8 mouse cellular contexts compared by ENCODE assay signal in the genomic region with DNA sequence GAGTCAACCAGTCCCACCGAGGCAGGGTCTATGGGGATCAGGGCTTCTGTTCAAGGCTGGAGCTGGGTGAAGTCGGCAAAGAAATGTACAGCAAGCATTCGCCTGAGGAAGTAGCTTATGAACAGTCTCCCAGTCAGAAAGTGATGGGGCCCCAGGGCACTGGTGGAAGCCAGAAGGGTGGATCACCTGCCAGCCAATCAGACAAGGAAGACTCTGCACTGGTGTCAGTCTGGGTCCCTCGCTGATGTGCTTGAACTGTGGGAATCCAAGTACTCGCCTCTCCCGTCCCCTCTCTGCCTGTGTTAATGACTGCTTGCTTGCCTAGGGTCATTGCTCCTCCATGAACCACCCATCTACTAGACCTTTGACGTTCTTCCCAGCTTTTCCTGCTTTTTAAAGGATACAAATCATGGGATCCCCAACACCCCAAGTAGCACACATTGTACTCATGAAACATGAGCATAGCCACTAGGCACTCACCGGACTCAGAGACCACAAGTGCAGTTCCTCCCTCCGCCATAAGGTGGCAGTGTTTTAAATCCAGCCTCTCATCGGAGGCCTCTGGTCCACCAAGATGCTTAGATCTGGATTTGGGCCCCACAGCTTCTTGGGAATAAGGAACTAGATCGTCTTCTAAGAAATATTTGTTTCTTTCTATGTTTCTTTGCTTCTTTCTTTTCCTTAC.
DNase-seq lines count a peak whose midpoint lies in the region; ATAC-seq and TF ChIP-seq lines count a peak whose summit lies in the region.

No protein-coding gene starts in this region.

- peak; percentile 81 for TF ChIP-seq CTCF in liver, postnatal 0 days (IDR thresholded peaks at IDR 0.05; ENCODE audit: low read depth)

- no peak overlapping the region for H3K4me3 ChIP-seq in midbrain, embryonic 11.5 days (ENCODE audit: low read depth, low read length)
- no peak overlapping the region for H3K4me3 ChIP-seq in midbrain, embryonic 16.5 days (ENCODE audit: low read depth, low read length)
- H3K4me3 ChIP-seq in liver, postnatal 0 days (ENCODE audit: low read depth, low read length): no peak overlapping the region

- no peaks in the 10 kb centered on the region for H3K27me3 ChIP-seq in midbrain, embryonic 11.5 days (ENCODE audit: control insufficient read depth, insufficient read depth, low read length)
- H3K27me3 ChIP-seq in midbrain, embryonic 16.5 days (ENCODE audit: control insufficient read depth, insufficient read depth, low read depth, low read length): no peaks in the 10 kb centered on the region
- H3K27me3 ChIP-seq in liver, postnatal 0 days (ENCODE audit: insufficient read depth, low read length): no peaks in the 10 kb centered on the region

- WGBS in midbrain, embryonic 11.5 days: 75% methylated on average over 11 of the region's 11 CpGs
- WGBS in midbrain, embryonic 16.5 days: 74% methylated on average over 11 of the region's 11 CpGs
- 44% methylated on average over 11 of the region's 11 CpGs for WGBS in liver, postnatal 0 days (ENCODE audit: insufficient replicate concordance)

- no peaks in the 10 kb centered on the region for H3K9me3 ChIP-seq in midbrain, embryonic 11.5 days (ENCODE audit: control insufficient read depth, low read length)
- H3K9me3 ChIP-seq in midbrain, embryonic 16.5 days (replicated peaks; ENCODE audit: control insufficient read depth, low read length, poor library complexity, severe bottlenecking): no peaks in the 10 kb centered on the region
- no peaks in the 10 kb centered on the region for H3K9me3 ChIP-seq in liver, postnatal 0 days (ENCODE audit: low read length)

- DNase-seq in cerebellum, adult 8-10 months: peak; percentile 24
- DNase-seq in cerebellum, adult 9-10 months: no peak
- peak; percentile 97 for DNase-seq in midbrain, embryonic 11.5 days (ENCODE audit: low spot score, missing footprints)
- DNase-seq in embryo, embryonic 10.5 days (ENCODE audit: low spot score): peak; percentile 80
- peak; percentile 76 for DNase-seq in liver, postnatal 0 days
- peak; percentile 14 to 26 for DNase-seq in thymus, postnatal 36 days
- DNase-seq in right cerebral cortex, postnatal 10 days (ENCODE audit: low spot score in 2 of 2): no peak

- no peak overlapping the region for H3K27ac ChIP-seq in midbrain, embryonic 11.5 days (ENCODE audit: low read depth, low read length)
- no peak overlapping the region for H3K27ac ChIP-seq in midbrain, embryonic 16.5 days (ENCODE audit: low read length)
- H3K27ac ChIP-seq in liver, postnatal 0 days (ENCODE audit: low read depth): no peak overlapping the region

- ATAC-seq in midbrain, embryonic 11.5 days (ENCODE audit: low FRiP score): no peak
- no peak for ATAC-seq in midbrain, embryonic 16.5 days
- no peak for ATAC-seq in liver, postnatal 0 days

- no peaks in the 10 kb centered on the region for H3K36me3 ChIP-seq in midbrain, embryonic 11.5 days (ENCODE audit: control insufficient read depth, insufficient read depth, low read length)
- no peaks in the 10 kb centered on the region for H3K36me3 ChIP-seq in midbrain, embryonic 16.5 days (ENCODE audit: control insufficient read depth, insufficient read depth, low read length)
- no peaks in the 10 kb centered on the region for H3K36me3 ChIP-seq in liver, postnatal 0 days (replicated peaks; ENCODE audit: insufficient read depth, low read length)

- no peak overlapping the region for H3K4me2 ChIP-seq in midbrain, embryonic 11.5 days
- H3K4me2 ChIP-seq in midbrain, embryonic 16.5 days (ENCODE audit: low read length): no peak overlapping the region
- no peak overlapping the region for H3K4me2 ChIP-seq in liver, postnatal 0 days (ENCODE audit: low read depth, low read length)

- no peaks in the 10 kb centered on the region for H3K4me1 ChIP-seq in midbrain, embryonic 11.5 days (ENCODE audit: control insufficient read depth, insufficient read depth, low read length)
- no peaks in the 10 kb centered on the region for H3K4me1 ChIP-seq in midbrain, embryonic 16.5 days (ENCODE audit: control insufficient read depth, insufficient read depth, low read length)
- no peaks in the 10 kb centered on the region for H3K4me1 ChIP-seq in liver, postnatal 0 days (ENCODE audit: insufficient read depth)

- TF ChIP-seq EP300 in liver, postnatal 0 days (IDR thresholded peaks at IDR 0.05; ENCODE audit: low read depth): no peak

- H3K9ac ChIP-seq in midbrain, embryonic 11.5 days (ENCODE audit: low read length): no peak overlapping the region
- H3K9ac ChIP-seq in midbrain, embryonic 16.5 days (ENCODE audit: low read depth, low read length): no peak overlapping the region
- H3K9ac ChIP-seq in liver, postnatal 0 days (replicated peaks): no peak overlapping the region

Comparison
In these comparisons a context has a peak if more than half of its experiments do, and no peak if none do; other contexts are left out.
1. DNase-seq: peak in cerebellum, adult 8-10 months (single experiment), midbrain, embryonic 11.5 days (single experiment), embryo, embryonic 10.5 days (single experiment), liver, postnatal 0 days (single experiment) and thymus, postnatal 36 days (2 of 2); none in cerebellum, adult 9-10 months (single experiment) and right cerebral cortex, postnatal 10 days (0 of 2).